Mouse (Mus musculus) testis, adult 2 months (tissue): ENCODE data around the gene Ctrb1.

Experiments
- CTCF ChIP-seq: fragments of 200-500 bp; IDR thresholded peaks from 2 replicates; pipeline ENCODE4 v1.5.1; 2012; ENCODE audit warnings: low read depth, mild to moderate bottlenecking, inconsistent platforms, low read length, moderate library complexity; ENCODE audit not compliant: control insufficient read depth, insufficient read depth, insufficient replicate concordance
- POLR2A ChIP-seq: fragments of 200-500 bp; IDR thresholded peaks from 2 replicates; pipeline ENCODE4 v1.6.1; 2012; ENCODE audit warnings: low read depth, mild to moderate bottlenecking, inconsistent platforms, low read length, moderate library complexity; ENCODE audit not compliant: control insufficient read depth

- TF ChIP-seq CTCF (no peak), POLR2A (no peak)
These were observed 6.8 kb upstream of the Ctrb1 start for GRCm38 (mm10) chr8:111697655-111698054.
